ENCODE assay signal across 14 mouse cellular contexts in the genomic region with DNA sequence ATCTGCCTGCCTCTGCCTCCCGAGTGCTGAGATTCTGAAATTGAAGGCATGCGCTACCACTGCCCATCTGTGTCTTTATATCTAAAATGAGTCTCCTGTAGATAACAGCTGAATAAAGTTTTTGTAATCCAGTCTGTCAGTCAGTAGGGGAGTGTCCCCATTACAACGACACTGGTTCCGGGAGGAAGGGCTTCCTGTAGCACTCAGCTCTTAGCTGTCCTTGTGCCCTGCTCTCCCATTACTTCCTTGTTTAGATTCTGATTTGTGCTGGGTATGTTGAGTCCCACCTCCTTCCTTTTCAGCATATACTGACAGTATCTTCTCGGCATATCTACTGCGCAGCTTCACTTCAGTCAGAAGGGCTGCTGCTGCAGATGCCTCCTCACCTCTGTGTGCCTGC.
"Had no signal": no experiment of that assay in that cellular context is flagged by ENCODE, and none has a peak within 500 bp of the region (broad histone marks: within the 10 kb centered on the region; RNA-seq: fewer than 3 reads in every experiment).

No protein-coding gene starts in this region.

- DNase-seq: kidney, adult 18-20 months; kidney, postnatal 10 days; kidney, postnatal 4 days; lung, embryonic 14.5 days; retina, postnatal 1 day had no signal

- ATAC-seq: midbrain, embryonic 15.5 days had no signal

- H3K4me1 ChIP-seq: limb, embryonic 10.5 days; midbrain, embryonic 15.5 days; neural tube, embryonic 13.5 days had no signal

- H3K4me3 ChIP-seq: left cerebral cortex, adult 2 months; limb, embryonic 10.5 days; megakaryocyte, embryonic 14.5 days; midbrain, embryonic 15.5 days; neural tube, embryonic 13.5 days had no signal

- H3K9ac ChIP-seq: liver, embryonic 14.5 days; lung, embryonic 14.5 days; midbrain, embryonic 15.5 days; neural tube, embryonic 13.5 days had no signal

- H3K27ac ChIP-seq: left cerebral cortex, adult 2 months; limb, embryonic 10.5 days; liver, embryonic 14.5 days; macrophage; midbrain, embryonic 15.5 days; neural tube, embryonic 13.5 days; stomach, postnatal 0 days had no signal

- H3K4me2 ChIP-seq: lung, embryonic 14.5 days; midbrain, embryonic 11.5 days; midbrain, embryonic 15.5 days; neural tube, embryonic 13.5 days had no signal

- H3K9me3 ChIP-seq: limb, embryonic 10.5 days; megakaryocyte, embryonic 14.5 days; midbrain, embryonic 15.5 days; neural tube, embryonic 13.5 days had no signal

- H3K27me3 ChIP-seq: megakaryocyte, embryonic 14.5 days; midbrain, embryonic 15.5 days; neural tube, embryonic 13.5 days had no signal
